Mouse (Mus musculus): Measurements from ENCODE around the gene 2410131K14Rik. TPM values are rescaled to one million over a fixed set of nuclear protein-coding genes. Genes with fewer than 3 reads are reported as not detected.
A peak's percentile ranks its signal among the peaks of the same experiment; 100 is the strongest.

2410131K14Rik gene
- polyA plus RNA-seq, 1 experiment = 10.8 TPM

DNA sequence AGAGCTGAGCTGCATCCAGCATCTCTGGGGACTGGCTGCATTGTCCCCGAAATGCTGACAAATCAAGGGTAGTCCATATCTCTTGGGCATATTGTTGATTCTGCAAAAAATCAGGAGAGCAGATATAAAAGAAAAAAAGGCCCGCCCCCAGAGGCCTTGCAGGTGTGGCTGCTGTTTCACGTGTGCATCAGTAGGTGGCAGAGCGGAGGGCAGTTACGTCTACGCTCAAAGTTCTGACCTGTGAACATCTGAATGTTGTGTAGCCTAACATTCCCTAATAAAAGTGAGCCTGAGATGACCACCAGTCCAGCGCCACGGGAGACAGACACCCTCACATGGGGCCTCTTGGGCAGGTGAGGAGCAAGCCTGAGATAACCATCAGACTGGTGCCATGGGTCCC is 21.3 kb downstream of the 2410131K14Rik start:
- Histone ChIP-seq H3K4me1 (replicated peaks; ENCODE audit: control insufficient read depth, insufficient read depth, low read length) (peaks cover 3% of the 10 kb centered on the region), H3K27me3 (ENCODE audit: control insufficient read depth, insufficient read depth, low read length) (no peaks in the 10 kb centered on the region), H3K27ac (ENCODE audit: control insufficient read depth, insufficient read depth, low read length) (no peak overlapping the region), H3K36me3 (ENCODE audit: control insufficient read depth, insufficient read depth, low read length) (no peaks in the 10 kb centered on the region; the same call in 1 of the 2 replicates), H3K4me3 (ENCODE audit: control insufficient read depth, insufficient read depth, low read length) (no peak overlapping the region)
- peak; percentile 37 for DNase-seq
- TF ChIP-seq CTCF (IDR thresholded peaks at IDR 0.05; ENCODE audit: borderline replicate concordance, control insufficient read depth, extremely low read depth, insufficient read depth, low read length, poor library complexity) = peak; percentile 57; the same call in 1 of the 2 replicates
- no peak for TF ChIP-seq POLR2A (IDR thresholded peaks at IDR 0.05; ENCODE audit: control insufficient read depth, extremely low read depth, insufficient read depth, low read length, poor library complexity)
- WGBS = 39% methylated on average over 8 of the region's 8 CpGs

- H3K36me3 ChIP-seq (ENCODE audit: control insufficient read depth, insufficient read depth, low read length) = no peaks in the 10 kb centered on the region
- H3K4me3 ChIP-seq (ENCODE audit: control insufficient read depth, insufficient read depth, low read length) = no peak overlapping the region
- peak; percentile 79 for DNase-seq
- H3K4me1 ChIP-seq (replicated peaks; ENCODE audit: control insufficient read depth, insufficient read depth, low read length) = peaks cover 15% of the 10 kb centered on the region
- no peaks in the 10 kb centered on the region; the same call in 1 of the 2 replicates for H3K27me3 ChIP-seq (ENCODE audit: control insufficient read depth, insufficient read depth, low read length)
- TF ChIP-seq CTCF (IDR thresholded peaks at IDR 0.05; ENCODE audit: borderline replicate concordance, control insufficient read depth, extremely low read depth, insufficient read depth, low read length, poor library complexity) = peak; percentile 81; the same call in 1 of the 2 replicates
- no peak for TF ChIP-seq POLR2A (IDR thresholded peaks at IDR 0.05; ENCODE audit: control insufficient read depth, extremely low read depth, insufficient read depth, low read length, poor library complexity)
- no peak overlapping the region for H3K27ac ChIP-seq (ENCODE audit: control insufficient read depth, insufficient read depth, low read length)
- WGBS = 4% methylated on average over 13 of the region's 13 CpGs
Observed at GRCm38 (mm10) chr5:118268987-118269386, 24.0 kb downstream of the 2410131K14Rik start.

- TF ChIP-seq POLR2A (IDR thresholded peaks at IDR 0.05; ENCODE audit: control insufficient read depth, extremely low read depth, insufficient read depth, low read length, poor library complexity) = no peak
- no peak for TF ChIP-seq CTCF (IDR thresholded peaks at IDR 0.05; ENCODE audit: borderline replicate concordance, control insufficient read depth, extremely low read depth, insufficient read depth, low read length, poor library complexity)
- WGBS = 5% methylated on average over 10 of the region's 10 CpGs
- no peaks in the 10 kb centered on the region; the same call in 1 of the 2 replicates for H3K27me3 ChIP-seq (ENCODE audit: control insufficient read depth, insufficient read depth, low read length)
- no peaks in the 10 kb centered on the region for H3K36me3 ChIP-seq (ENCODE audit: control insufficient read depth, insufficient read depth, low read length)
- DNase-seq = peak; percentile 47
- no peak overlapping the region for H3K27ac ChIP-seq (ENCODE audit: control insufficient read depth, insufficient read depth, low read length)
- H3K4me1 ChIP-seq (replicated peaks; ENCODE audit: control insufficient read depth, insufficient read depth, low read length) = peaks cover 15% of the 10 kb centered on the region
- no peak overlapping the region for H3K4me3 ChIP-seq (ENCODE audit: control insufficient read depth, insufficient read depth, low read length)
Observed at GRCm38 (mm10) chr5:118271449-118272110, 26.6 kb downstream of the 2410131K14Rik start.

DNA sequence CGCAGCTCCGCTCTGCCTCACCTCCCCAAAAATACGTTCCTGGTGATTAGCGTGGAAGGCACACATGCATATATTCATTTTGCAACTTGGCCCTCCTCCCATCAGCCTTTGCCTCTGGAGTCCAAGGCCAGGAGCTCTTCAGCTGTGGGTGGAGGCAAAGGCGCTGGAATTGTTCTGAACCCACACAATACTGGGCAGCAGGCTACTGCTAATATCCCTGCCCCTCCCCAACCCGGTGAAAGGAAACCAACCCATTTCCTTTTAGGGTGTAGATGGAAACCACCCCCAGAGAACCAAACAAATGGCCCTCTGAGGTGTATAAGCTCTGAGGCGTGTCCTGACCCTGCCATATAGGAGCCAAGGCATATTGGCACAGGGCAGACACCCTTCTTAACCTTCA is 28.4 kb downstream of the 2410131K14Rik start:
- Histone ChIP-seq H3K4me3 (ENCODE audit: control insufficient read depth, insufficient read depth, low read length) (no peak overlapping the region), H3K27ac (ENCODE audit: control insufficient read depth, insufficient read depth, low read length) (no peak overlapping the region), H3K4me1 (replicated peaks; ENCODE audit: control insufficient read depth, insufficient read depth, low read length) (peaks cover 15% of the 10 kb centered on the region), H3K27me3 (ENCODE audit: control insufficient read depth, insufficient read depth, low read length) (no peaks in the 10 kb centered on the region; the same call in 1 of the 2 replicates), H3K36me3 (ENCODE audit: control insufficient read depth, insufficient read depth, low read length) (no peaks in the 10 kb centered on the region)
- no peak for DNase-seq
- TF ChIP-seq POLR2A (IDR thresholded peaks at IDR 0.05; ENCODE audit: control insufficient read depth, extremely low read depth, insufficient read depth, low read length, poor library complexity) = no peak
- TF ChIP-seq CTCF (IDR thresholded peaks at IDR 0.05; ENCODE audit: borderline replicate concordance, control insufficient read depth, extremely low read depth, insufficient read depth, low read length, poor library complexity) = no peak
- WGBS = 40% methylated on average over 7 of the region's 7 CpGs

GRCm38 (mm10) chr5:118274546-118274945 is 29.5 kb downstream of the 2410131K14Rik start:
- Histone ChIP-seq H3K4me3 (ENCODE audit: control insufficient read depth, insufficient read depth, low read length) (no peak overlapping the region), H3K27me3 (ENCODE audit: control insufficient read depth, insufficient read depth, low read length) (no peaks in the 10 kb centered on the region; the same call in 1 of the 2 replicates), H3K4me1 (replicated peaks; ENCODE audit: control insufficient read depth, insufficient read depth, low read length) (peaks cover 15% of the 10 kb centered on the region), H3K27ac (ENCODE audit: control insufficient read depth, insufficient read depth, low read length) (no peak overlapping the region), H3K36me3 (ENCODE audit: control insufficient read depth, insufficient read depth, low read length) (no peaks in the 10 kb centered on the region)
- no peak for DNase-seq
- 30% methylated on average over 9 of the region's 9 CpGs for WGBS
- no peak for TF ChIP-seq CTCF (IDR thresholded peaks at IDR 0.05; ENCODE audit: borderline replicate concordance, control insufficient read depth, extremely low read depth, insufficient read depth, low read length, poor library complexity)
- no peak for TF ChIP-seq POLR2A (IDR thresholded peaks at IDR 0.05; ENCODE audit: control insufficient read depth, extremely low read depth, insufficient read depth, low read length, poor library complexity)

GRCm38 (mm10) chr5:118276281-118276680 is 31.3 kb downstream of the 2410131K14Rik start:
- H3K36me3 ChIP-seq (ENCODE audit: control insufficient read depth, insufficient read depth, low read length) = no peaks in the 10 kb centered on the region
- H3K4me1 ChIP-seq (replicated peaks; ENCODE audit: control insufficient read depth, insufficient read depth, low read length) = peaks cover 12% of the 10 kb centered on the region
- H3K27me3 ChIP-seq (ENCODE audit: control insufficient read depth, insufficient read depth, low read length) = no peaks in the 10 kb centered on the region; the same call in 1 of the 2 replicates
- TF ChIP-seq CTCF (IDR thresholded peaks at IDR 0.05; ENCODE audit: borderline replicate concordance, control insufficient read depth, extremely low read depth, insufficient read depth, low read length, poor library complexity) (no peak), POLR2A (IDR thresholded peaks at IDR 0.05; ENCODE audit: control insufficient read depth, extremely low read depth, insufficient read depth, low read length, poor library complexity) (no peak)
- H3K27ac ChIP-seq (ENCODE audit: control insufficient read depth, insufficient read depth, low read length) = no peak overlapping the region
- no peak for DNase-seq
- WGBS = 92% methylated on average over 7 of the region's 7 CpGs
- H3K4me3 ChIP-seq (ENCODE audit: control insufficient read depth, insufficient read depth, low read length) = no peak overlapping the region

Measured in thymus, adult 2 months (tissue).